Mouse (Mus musculus): Measurements from ENCODE around the gene Pax5.

- TF ChIP-seq CTCF (IDR thresholded peaks at IDR 0.05; ENCODE audit: low read depth, low read length) (no peak), POLR2A (IDR thresholded peaks at IDR 0.05; ENCODE audit: borderline replicate concordance, low read depth, low read length) (no peak)
Measured at GRCm38 (mm10) chr4:44674973-44675372, 35.3 kb downstream of the Pax5 start.
